Mouse (Mus musculus) MEL-GATA-1-ER (cell line): ENCODE results near the gene Slc25a27.

Experiments used
- DNase-seq: peaks from one replicate; pipeline ENCODE4 v3.0.0-alpha.2; 2012; ENCODE audit warnings: low read depth; ENCODE audit errors: extremely low read depth

Slc25a27 gene

DNA sequence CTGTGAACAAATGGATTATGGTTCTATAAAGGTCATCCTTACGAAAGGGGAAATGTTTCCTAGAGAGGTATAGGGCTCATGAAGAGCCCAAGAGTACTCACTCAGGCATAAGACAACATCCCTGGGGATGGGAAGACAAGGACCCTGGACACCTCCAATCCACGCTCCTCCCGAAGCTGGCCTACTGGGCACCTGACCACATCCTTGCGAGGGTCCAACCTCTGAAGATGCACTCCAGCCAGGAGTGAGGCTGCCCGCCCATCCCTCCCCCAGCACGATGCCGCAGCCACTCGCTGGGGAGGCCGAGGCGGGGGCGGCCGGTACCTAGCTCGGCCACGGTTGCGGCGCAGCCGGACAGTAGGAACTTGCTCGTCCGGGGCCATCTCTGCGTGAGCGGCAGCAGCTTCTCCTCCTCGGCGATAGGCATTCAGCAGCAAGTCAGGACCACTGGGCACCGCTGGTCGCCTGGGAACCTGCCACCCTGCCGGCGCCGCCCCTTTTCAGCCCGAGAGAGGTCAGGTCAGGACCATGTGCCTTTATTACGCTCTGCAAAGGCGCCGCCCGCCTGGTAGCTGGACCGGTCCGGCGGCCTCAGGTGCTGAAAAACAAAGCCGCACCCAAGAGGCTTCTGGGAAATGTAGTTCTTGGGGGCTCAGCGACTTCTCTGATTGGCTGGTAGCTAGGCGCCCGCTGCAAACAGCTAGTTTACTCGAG, at the start of gene Slc25a27:
Gene Slc25a27 (minus strand): TSS at position 639 of the 714 bp plus-strand sequence.
- DNase-seq: no peak

DNA sequence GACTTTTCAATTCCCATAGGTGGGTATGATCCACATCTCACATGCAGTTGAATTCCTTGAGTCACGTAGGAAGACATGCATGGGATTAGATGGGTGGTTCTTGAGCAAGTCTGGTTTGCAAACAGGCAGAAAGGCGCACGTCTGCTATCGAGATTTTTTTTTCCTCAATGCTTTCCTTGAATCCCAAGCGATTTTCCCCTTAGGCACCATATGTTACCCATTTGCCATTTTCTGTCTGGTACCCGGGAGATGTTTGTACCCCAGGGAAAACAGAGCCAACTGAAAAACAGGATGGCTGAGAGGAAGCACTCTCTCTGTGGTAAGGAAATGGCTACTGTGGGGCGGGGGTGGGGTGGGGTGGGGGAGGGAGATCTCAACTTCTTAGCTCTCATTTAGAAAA, 49.6 kb upstream of the Slc25a27 start:
- DNase-seq: no peak

DNA sequence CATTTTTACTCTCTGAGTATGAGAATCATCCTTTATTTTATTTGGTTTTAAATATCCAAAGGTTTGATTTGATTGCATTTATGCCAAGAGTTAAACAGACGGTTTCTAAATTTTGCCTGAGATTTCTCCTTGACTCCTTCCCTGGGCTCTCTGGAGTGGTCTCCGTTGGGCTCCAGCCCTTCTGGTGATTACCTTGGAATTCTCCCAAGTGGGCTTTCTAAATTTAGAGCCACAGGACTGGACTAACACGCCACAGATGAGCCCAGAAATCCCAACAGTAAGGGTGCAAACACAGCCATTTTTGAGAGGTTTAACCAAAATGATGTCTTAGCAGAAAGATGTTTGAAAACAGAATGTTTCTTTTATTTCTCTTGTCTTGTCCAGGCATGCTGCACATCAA, 47.2 kb upstream of the Slc25a27 start:
- DNase-seq: no peak

DNA sequence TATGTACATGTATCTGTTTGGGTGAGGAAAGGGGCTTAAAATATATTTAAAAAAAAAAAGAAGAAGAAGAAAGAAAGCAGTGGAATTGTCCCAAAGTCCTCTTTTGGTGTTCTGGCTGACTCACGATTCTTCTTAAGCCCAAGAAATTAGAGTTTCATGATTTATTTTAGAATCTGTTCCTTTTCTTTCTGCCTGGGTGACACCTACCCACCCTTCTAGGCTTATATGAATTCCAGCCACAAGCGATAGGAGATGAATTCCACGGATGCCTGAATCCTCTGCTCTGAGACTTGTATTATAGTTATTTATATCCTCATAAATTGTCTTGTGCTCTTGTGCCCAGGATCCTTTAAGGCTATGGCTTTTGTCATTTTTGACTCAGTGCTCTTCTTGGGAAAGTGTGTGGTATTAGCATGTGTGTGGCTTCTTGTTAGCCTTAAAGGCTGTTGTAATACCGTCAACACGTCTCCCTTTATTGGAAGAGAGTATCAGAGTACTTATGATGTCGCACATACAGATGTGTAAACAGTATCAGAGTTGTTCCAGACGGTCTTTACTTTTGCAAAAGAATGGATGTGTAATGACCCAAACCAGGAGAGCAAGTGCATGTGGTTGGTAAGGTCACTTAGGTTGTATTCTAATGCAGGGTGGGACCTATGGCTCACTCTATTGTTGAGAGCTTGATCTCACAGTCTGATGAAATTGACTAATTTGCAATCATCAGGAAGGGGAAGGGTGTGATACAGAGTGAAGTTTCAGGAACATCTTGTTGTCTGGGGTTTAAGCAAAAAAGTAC, 44.7 kb upstream of the Slc25a27 start:
- DNase-seq: no peak

DNA sequence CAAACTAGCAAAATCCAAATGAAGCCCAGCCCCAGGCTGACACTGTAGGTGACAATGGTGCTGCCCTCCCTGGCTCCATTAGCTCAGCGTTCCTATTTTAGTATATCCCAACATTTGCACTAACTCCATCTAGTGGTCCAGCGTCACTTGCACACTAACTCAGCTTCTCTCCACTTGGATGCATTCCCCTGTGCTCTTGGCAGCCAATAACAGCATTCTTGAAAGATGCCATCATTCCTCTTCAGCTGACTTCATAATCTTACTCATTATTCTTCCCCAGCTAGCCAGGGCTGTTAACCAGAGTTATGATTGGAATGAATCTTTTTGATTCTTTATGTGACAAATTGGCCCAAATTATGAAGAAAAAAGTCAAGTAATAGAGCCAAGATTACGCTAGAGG, 40.2 kb upstream of the Slc25a27 start:
- DNase-seq: no peak

DNA sequence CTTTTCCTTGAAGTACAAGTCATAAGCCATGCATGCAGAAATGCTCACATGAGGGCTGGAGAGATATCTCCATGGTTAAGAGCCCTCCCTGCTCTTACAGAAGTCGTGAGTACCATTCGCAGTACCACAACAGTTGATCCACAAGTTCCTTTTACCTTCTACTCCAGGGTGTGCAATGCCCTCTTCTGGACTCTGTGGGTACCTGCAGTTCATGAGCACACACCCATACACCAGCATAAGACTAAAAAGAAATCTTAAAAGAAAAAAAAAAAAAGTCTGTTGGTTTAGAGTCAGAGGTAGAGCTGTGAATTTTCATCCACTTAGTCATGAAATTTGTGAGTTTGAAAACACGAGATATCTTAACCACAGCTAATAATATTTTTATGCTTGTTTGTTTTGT, 39.7 kb upstream of the Slc25a27 start:
- DNase-seq: no peak

DNA sequence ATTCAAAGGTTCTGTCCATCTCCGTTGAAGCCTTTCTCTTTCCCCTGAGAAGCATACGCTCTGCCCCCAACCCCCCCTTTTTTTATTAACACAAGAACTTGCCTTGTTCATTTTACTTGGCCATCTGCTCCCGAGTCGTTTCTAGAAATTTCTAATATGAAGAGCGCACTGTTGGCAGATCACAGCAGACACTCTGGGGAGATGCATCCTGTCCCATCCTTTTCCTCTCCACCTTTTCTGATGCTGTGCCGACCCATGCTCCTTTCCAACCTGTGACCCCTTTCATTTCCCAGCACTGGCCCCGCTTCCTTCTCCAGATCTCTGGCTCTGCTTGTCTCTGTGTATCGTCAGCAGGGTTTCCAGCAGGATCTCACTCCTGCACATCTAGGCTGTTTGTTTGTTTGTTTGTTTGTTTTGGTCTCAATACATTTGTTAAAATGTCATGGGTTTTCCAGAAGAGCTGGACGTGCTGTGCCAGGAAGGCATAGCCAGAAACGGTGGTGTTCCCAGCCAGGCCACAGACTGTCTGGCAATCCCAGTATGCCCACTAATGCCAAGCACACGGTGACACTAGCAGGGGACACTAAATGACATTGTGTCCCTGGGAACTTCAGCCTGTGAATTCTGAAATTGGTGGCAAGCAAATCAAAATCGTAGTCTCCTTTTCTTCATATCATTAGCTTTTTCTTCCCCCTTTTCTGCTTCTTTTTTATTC, 37.4 kb upstream of the Slc25a27 start:
- no peak for DNase-seq

DNA sequence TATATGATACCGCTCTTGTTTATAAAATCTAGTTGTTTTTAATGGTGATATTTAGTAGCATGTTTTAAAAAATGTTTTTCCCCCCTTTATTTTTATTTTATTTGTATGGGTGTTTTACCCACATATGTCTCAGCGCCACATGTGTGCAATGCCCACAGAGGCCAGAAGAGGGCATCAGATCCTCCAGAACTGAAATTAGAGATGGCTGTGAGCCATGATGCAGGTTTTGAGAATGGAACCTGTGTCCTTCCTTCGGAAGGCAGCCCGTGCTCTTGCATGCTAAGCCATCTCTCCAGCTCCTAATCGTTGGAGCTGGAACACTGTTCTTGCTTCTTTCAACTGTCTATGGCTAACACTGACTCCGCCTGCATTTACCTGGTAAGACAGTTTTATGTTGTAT, 34.0 kb upstream of the Slc25a27 start:
- DNase-seq: peak; percentile 31

DNA sequence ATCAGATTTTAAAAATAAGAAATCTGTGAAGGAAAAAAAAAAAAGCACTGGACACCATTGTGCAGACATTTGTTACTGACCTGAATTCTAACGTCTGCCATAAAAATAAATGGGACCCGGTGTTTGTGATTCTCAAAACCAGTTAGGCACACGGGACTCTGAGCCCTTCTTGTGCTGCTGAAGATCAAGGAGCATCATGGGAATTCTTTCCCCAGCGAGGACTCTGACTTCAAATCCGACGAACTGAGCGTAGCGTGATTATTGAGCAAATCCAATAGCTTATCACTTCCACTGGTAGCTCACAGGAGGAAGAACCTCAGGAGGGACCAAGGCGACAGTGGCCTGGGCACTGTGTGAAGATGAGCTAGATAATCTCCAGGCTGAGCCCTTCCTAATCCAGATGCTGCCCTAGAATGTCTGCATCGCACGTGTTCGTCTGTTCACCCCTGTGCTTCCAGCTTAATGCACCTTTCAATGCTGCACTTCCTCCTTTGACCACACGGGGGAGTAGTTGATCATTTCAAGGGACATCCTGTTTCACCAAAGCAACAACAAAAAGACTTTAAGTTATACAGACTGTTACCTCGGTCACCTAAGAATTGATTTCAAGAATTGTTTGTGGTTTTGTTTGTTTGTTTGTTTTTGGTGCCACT, 32.1 kb upstream of the Slc25a27 start:
- peak; percentile 47 for DNase-seq

DNA sequence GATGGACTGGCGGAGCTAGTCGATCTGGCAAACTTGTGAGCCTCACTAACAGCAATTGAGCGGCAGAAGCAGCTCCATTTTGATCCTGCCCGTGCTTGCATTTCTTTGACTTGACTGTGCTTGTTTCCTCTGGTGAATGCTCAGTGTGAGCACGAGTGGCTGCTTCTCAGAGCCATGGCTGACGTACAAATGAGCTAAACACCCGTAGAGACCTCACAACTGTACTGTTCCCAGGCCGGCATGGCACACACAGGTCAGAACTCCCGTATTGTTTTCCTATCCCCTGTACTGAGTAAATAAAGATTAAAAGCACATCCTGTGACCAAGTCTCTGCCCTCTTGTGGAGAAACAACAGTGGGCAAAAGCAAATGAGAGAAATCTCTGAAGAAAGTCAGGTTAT, 22.6 kb upstream of the Slc25a27 start:
- no peak for DNase-seq

DNA sequence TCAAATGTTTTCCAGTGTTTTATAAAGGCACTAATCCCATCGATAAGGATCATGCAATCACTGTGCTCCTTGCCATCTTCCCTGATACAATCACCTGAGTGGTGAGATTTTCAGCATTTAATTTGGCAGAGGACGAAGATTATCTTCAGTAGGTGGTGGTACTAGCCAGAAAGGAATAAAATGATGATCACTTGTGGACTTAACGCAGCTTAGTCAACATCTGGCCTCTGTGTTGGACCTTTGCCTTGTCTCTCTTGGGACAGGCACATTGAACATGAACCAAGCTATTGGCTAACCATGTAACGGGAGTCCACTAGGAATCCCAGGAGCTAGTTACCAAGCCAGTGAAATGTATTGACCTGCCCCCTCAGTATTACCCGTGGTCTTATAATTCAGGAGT, 17.6 kb upstream of the Slc25a27 start:
- no peak for DNase-seq

DNA sequence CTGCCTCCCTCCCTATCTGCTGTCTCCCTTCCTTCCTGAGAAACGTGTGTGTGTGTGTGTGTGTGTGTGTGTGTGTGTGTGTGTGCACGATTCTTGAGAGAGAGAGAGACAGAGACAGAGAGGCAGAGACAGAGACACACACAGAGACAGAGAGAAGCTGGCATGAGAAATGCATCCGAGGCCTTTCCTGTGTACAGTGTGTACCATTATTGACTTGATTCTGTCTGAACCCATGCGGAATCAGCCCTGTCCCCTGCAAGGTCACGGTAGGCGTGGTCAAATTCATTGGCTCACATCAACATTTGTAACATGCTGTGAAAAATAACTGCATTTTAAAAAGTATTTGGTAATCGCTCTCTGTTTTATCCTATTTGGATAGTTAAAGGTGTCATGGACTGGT, 17.1 kb upstream of the Slc25a27 start:
- DNase-seq: no peak

DNA sequence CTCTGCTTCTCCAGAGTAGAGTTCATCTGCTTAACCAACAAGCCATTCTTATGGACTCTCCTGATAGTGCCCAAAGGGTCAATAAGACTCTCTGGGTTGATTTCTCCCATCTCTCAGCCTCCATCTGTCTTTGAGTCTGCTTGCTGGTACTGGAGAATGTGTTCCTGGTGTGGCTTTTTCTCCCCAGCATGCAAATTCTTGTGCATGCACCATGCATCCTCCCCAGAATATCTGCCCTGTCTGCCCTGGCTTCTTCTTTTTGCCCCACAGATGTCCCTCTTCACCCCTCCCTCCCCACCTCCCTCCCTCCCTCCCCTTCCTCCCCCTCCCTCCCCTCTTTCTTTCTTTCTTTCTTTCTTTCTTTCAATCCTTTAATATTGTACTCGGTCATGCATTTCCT, 10.3 kb upstream of the Slc25a27 start:
- no peak for DNase-seq

DNA sequence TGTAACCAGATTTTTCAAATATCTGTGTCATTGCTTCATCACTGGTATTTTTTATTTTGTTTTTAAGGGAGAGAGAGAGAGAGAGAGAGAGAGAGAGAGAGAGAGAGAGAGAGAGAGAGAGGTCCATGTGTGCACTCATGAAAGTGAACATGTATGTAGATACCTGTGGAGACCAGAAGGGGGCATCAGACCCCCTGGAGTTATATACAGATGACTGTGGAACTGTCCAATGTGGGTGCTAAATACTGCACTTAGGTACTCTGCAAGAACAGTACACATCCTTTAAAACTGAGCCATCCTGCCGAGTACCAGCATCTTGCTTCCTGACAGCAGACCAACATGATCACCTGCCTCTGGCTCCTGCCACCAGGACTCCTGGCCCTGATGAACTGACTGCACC, 9.2 kb upstream of the Slc25a27 start:
- DNase-seq: no peak

DNA sequence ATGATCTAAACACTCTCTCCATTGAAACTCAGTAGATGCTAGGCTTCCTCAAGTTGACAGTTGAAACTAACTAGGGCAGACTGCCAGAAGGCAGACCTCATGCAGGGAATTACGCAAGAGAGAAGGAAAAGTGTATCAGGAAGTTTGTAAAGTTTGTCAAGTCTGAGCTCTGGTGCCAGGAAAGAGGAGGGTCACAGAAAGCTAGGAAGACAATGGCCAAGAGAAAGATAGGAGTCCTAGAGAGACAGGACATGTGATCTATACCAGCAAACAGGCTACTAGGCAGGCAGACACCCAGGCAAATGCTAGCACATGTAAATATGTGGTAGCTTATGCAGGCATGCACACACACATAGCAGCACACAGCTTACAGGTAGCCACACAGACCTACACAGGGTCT, 8.2 kb upstream of the Slc25a27 start:
- DNase-seq: no peak

DNA sequence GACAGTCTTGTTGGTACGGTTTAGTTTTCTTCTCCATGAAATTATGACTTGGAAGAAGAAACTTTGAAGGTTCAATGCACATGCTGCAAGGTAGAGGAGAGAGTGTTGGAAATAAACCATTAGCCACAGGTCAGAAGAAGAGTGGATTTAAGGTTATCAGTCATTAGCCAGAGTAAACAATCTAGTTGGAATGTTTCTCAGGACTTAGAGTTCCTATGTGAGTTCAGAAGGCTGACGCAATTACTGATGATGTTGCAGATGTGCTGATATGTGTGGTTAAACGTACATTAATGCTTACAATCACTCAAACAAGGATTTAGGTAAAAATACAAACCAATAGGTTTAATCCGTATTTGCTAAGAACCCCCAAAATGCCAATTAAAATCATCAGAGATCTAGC, 4.9 kb upstream of the Slc25a27 start:
- DNase-seq: no peak

DNA sequence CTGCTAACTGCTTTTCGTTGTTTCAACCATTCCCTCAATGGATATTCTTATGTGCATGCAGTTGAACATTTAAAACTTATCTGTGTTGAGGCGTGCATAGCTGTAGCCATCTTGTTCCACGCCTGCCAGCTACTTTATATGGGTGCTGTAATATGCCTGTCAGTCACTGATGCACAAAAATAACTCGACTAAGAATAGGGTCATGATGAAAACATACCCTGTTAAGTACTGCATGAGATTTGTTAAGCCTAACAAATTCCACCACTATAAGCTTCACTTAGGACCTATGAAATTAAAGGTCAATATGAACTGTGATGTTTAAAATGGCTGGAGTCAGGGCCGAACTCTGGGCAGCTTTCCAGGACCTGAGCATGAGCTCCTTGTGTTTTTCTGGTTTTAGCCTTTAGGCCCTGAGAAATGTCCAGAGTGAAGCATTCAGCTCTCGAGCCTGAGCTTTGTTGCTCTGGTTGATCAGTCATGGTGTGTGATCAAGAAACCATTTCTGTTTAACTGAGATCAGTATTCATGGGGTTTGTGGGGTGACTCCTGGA, 2.2 kb upstream of the Slc25a27 start:
- no peak for DNase-seq

DNA sequence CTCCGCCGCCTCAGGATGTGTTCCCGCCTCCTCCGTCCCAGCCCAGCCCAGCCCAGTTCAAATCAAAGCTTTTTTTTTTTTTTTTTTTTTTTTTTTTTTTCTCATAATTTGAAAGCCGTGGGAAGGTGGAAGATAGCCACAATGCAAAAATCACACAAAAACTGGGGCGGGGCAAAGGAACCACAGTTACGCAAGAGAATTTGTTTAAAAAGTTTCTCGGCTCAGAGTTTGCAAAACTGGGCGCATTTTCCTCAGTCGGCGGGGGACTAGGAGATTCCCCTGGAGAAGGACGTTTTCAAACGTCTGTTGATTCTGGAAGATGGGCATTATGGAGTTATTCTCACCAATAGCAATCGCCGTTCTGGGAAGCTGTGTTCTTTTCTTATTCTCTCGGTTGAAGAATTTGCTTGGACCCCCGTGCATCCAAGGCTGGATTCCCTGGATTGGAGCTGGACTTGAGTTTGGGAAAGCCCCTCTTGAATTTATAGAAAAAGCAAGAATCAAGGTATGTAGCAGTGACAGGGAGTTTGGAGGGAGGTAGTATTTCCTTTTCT, 353 bp upstream of the Slc25a27 start, which contains the start of gene Cyp39a1:
Gene Cyp39a1 (plus strand): TSS at position 136 of the 554 bp plus-strand sequence.
- no peak for DNase-seq

DNA sequence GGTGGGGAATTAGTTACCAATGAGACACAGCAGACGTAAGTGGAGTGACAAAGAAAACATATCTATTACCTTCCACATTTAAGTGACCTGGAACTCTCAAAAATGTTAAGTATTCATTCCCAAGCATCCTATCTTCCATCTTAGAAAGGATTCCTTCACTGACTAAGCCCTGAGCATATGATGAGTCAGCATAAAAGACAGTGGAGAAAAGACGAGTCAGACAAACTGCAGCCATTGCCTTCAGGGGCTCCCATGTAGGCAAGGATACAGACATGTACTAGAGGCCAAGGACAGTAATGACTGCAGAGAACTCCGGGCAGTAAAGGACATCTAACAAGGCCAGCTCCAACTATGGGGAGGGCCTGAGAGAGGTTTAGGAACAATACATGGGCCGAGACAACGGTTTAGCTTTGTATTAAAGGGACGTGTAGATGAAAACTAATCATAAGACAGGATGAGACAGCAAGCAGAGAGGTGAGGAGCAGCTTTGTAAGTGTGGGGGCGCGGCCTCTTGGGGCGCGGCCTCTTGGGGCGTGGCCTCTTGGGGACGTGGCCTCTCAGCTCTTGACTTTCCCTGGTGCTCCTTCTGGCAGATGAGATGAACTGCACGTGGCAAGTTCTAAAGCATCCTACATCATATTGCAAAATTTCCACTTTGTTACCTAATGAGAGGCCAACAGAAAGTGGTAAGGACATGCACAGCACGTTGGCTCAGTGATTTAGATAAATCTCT, 15.5 kb downstream of the Slc25a27 start:
- DNase-seq: no peak

DNA sequence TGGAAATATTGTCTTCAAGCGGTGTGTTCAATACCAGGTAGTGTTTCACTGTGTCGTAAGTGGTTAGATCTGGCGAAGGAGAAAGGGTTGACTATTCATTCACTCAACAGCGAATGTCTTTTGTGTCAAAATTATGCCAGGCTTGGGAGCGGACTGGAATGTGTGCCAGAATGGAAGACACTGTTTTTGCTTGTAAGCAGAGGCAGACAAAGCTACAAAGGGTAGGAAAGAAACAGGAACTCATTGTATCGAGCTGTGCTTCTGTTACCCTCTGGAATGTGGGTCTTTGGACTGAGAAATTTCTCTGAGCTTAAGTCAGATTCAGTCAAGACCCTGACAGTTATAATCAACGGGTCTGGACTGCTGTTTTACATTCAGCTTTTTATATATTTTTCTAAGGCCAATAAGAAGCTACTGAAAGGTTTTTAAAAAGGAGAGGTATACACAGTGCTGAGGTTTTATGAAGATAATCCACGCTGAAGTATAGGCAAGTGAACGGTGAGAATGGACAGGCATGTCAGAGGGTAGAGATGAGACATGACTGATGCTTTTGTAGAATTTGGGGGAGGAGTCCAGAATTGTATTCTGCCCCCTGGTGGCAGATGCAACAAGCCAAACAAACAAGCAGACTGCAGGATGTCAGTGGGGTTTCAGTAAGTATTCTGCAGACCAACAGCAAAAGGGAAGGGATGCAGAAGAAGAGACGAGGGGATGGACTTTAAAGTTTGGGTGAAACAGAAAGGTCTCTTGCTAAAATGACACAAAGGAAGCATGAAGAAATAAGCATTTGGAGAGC, 17.2 kb downstream of the Slc25a27 start:
- no peak for DNase-seq
